Mouse (Mus musculus) embryonic facial prominence, embryonic 13.5 days (tissue): ENCODE data around the gene Thbs3. TPM values are rescaled to one million over a fixed set of nuclear protein-coding genes. Genes with fewer than 3 reads are reported as not detected.

Experiments
- ATAC-seq: fragments of 200-750 bp; cut with Nextera tagmentation; 2 replicates; pipeline ENCODE4 v1.8.0; 2017; ENCODE audit warnings: low read depth; ENCODE audit not compliant: insufficient number of reproducible peaks, insufficient read depth, low FRiP score, low TSS enrichment
- H3K27ac ChIP-seq: fragments of 300-500 bp; sonication (generic); 2 replicates; pipeline ENCODE4 v1.5.1; 2015; ENCODE audit warnings: moderate library complexity, mild to moderate bottlenecking, inconsistent platforms
- H3K27me3 ChIP-seq: fragments of 300-500 bp; sonication (generic); 2 replicates; pipeline ENCODE4 v1.6.1; 2015; ENCODE audit warnings: mild to moderate bottlenecking, inconsistent platforms
- H3K36me3 ChIP-seq: fragments of 300-500 bp; sonication (generic); 2 replicates; pipeline ENCODE4 v1.6.1; 2015; ENCODE audit warnings: mild to moderate bottlenecking, inconsistent platforms
- H3K4me1 ChIP-seq: fragments of 300-500 bp; sonication (generic); 2 replicates; pipeline ENCODE4 v1.6.1; 2015; ENCODE audit warnings: inconsistent platforms
- H3K4me2 ChIP-seq: fragments of 300-500 bp; sonication (generic); 2 replicates; pipeline ENCODE4 v1.6.1; 2015; ENCODE audit warnings: moderate library complexity, mild to moderate bottlenecking, inconsistent platforms
- H3K4me3 ChIP-seq: fragments of 300-500 bp; sonication (generic); 2 replicates; pipeline ENCODE4 v1.5.1; 2015; ENCODE audit warnings: mild to moderate bottlenecking, inconsistent platforms
- H3K9ac ChIP-seq: fragments of 300-500 bp; sonication (generic); 2 replicates; pipeline ENCODE4 v1.6.1; 2015; ENCODE audit warnings: mild to moderate bottlenecking, inconsistent platforms
- H3K9me3 ChIP-seq: fragments of 300-500 bp; sonication (generic); 2 replicates; pipeline ENCODE4 v1.6.1; 2016; ENCODE audit warnings: inconsistent platforms
- WGBS: fragments of 180-500 bp; shearing (Covaris S2); methylation state at CpG from one replicate; pipeline ENCODE4 v1.1.7; 2015; ENCODE audit warnings: mixed read lengths; 5-methylcytosine and 5-hydroxymethylcytosine counted together
- polyA plus RNA-seq: library from polyadenylated mRNA; unstranded; fragments of >200 nt; fragmentation: Nextera tagmentation; extraction: Ambion mirVana; gene quantifications from 2 replicates; pipeline ENCODE4 v1.2.1, GENCODE M21; 2015

Gene Thbs3
- polyA plus RNA-seq, 1 experiment from 2014 or later = 42.0 TPM

DNA sequence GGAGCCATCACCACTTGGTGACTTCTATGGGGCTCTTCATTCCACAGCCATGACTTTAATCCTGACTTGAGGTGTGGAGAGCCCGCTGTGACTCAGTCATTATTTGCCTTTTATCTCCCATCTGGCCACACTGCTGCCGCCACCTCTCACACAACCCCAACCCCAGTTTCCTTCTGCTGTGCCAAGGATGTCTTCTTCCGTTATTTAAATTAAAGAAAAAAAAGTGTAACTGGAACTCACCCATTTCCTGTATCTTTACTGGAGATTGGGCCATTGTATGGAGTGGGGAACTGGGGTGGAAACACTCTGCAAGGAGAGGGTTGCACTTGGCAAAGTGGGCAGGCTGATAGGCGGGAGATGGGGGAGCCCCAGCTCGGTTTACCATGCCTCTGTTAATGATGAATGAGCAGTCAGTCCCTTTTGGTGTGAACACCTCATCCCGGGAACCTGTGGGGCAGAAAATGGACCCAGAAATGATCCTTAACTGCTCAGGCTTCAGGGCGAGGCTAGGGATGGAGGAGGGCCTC is 32.4 kb upstream of the Thbs3 start:
- Histone ChIP-seq H3K4me3 (peak overlapping the region; percentile 69), H3K27ac (peak overlapping the region; percentile 87; the same call in 1 of the 2 replicates), H3K9me3 (no peaks in the 10 kb centered on the region), H3K4me1 (peaks cover 47% of the 10 kb centered on the region), H3K36me3 (peaks cover 52% of the 10 kb centered on the region), H3K27me3 (no peaks in the 10 kb centered on the region), H3K9ac (peak overlapping the region; percentile 88), H3K4me2 (peak overlapping the region; percentile 92)
- ATAC-seq = no peak
- WGBS = 48% methylated on average over 7 of the region's 7 CpGs

DNA sequence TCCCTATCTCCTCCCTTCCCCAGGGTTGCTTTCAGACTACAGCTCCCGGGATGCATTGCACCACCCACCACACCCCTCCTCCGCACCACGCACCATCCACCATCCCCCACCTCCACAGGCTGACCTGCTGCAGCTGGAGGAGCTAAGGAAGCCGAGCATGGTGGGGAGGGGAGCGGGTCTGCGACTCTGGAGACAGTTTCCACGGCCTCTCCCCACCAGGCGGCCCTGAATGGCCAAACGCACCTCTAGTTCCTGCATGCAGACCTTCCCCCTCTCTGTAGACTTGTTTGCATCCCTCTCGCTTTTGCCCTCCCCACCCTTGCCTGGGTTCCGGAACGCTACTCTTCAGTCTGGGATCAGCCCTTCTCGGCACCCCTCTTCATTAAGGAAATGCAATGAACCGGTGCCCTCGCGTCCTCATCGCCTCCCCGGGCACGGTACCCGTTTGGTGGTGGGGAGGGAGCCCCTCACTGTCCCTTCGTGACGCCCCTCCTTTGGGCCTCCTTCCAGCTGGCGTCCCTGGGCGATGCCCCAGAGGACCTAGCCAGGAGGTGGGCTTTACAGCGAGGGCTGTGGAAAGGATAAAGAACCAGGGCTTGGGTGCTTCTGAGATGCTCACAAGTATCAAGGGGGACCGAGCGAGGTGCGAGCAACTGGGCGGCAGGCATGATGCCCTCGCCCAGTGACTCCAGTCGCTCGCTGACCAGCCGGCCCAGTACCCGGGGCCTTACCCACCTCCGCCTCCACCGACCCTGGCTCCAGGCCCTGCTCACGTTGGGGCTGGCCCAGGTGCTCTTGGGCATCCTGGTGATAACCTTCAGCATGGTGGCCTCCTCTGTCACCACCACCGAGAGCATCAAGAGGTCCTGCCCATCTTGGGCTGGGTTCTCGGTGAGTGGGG is 31.7 kb upstream of the Thbs3 start, which contains the start of gene Fam189b:
Gene Fam189b, plus strand, starts transcription at position 86 of the 901 bp plus-strand sequence.
- peak within 1 kb of the TSS; percentile 92 for H3K4me2 ChIP-seq
- peak within 1 kb of the TSS; percentile 88 for H3K9ac ChIP-seq
- H3K9me3 ChIP-seq = no peaks in the 10 kb centered on the region
- no peaks in the 10 kb centered on the region for H3K27me3 ChIP-seq
- ATAC-seq = peak; percentile 87
- WGBS = 7% methylated on average over 39 of the region's 39 CpGs
- peaks cover 60% of the 10 kb centered on the region for H3K36me3 ChIP-seq
- H3K4me1 ChIP-seq = peaks cover 45% of the 10 kb centered on the region
- peak within 1 kb of the TSS; percentile 69 for H3K4me3 ChIP-seq
- peak within 1 kb of the TSS; percentile 87 for H3K27ac ChIP-seq

DNA sequence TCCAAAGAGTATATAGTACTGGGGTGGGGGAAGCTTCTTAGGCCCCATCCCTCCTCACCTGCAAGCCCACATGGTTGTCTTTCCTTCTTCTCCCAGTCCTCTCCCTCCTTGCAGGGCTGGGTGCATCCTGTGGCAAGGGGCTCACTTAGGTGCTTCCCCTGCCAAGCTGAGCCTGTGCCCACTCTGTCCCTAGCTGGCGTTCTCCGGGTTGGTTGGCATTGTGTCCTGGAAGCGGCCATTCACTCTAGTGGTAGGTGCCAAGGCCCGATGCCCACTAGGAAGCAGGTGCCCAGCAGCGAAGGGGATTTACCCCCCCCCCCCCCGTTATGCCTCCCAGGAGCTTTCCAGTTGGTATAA is 31.0 kb upstream of the Thbs3 start:
- peaks cover 65% of the 10 kb centered on the region for H3K36me3 ChIP-seq
- no peak overlapping the region for H3K27ac ChIP-seq
- peak overlapping the region; percentile 88 for H3K9ac ChIP-seq
- no peak for ATAC-seq
- H3K4me1 ChIP-seq = peaks cover 39% of the 10 kb centered on the region
- peak overlapping the region; percentile 69 for H3K4me3 ChIP-seq
- no peaks in the 10 kb centered on the region for H3K9me3 ChIP-seq
- no peaks in the 10 kb centered on the region for H3K27me3 ChIP-seq
- peak overlapping the region; percentile 92 for H3K4me2 ChIP-seq
- whole genome bisulfite sequencing = 80% methylated on average over 6 of the region's 6 CpGs

DNA sequence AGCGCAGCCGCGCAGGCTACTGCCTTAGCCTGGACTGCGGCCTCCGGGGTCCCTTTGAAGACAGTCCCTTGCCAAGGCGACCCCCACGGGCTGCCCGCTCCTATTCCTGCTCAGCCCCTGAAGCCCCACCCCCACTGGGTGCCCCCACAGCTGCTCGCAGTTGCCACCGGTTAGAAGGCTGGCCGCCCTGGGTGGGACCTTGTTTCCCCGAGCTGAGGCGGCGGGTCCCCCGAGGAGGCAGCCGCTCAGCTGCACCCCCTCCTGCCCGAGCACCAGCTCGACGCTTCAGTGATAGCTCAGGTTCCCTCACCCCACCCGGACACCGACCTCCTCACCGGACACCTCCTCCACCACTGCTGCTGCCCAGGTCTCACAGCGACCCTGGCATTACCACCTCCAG is 27.8 kb upstream of the Thbs3 start:
- 0 out of 2 replicates have a peak, but pooled peaks have one; percentile 3 for ATAC-seq

DNA sequence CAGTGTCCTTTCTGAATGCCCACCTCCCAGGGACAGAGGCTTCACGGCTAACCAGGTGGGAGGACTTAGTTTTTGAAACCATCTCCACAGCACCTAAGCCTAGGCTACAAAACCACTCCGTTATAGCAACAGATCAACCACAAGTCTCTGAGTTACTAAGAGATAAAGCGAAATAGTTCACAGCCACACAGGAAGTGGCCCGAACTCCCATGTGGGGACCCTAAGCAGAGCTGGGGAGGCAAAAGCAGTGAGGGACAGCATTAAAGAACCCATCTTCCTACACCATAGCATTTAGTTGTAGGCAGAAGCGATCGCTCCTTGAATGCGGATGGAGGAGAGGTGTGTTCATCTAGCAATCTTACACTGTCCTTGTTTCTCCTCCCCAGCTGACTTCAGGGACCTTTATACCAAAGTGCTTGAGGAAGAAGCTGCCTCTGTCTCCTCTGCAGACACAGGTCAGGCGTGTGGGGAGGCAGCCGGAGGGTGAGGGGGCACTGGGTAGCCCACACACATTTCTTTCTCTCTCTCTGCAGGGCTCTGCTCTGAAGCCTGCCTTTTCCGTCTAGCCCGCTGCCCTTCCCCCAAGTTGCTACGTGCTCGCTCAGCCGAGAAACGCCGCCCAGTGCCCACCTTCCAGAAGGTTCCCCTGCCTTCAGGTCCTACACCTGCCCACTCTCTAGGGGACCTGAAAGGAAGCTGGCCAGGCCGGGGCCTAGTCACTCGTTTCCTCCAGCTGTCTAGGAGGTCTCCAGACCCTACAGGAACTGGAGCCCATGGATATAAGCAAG is 27.1 kb upstream of the Thbs3 start:
- H3K36me3 ChIP-seq = peaks cover 33% of the 10 kb centered on the region
- no peak overlapping the region for H3K27ac ChIP-seq
- H3K4me2 ChIP-seq = no peak overlapping the region
- ATAC-seq = no peak
- no peaks in the 10 kb centered on the region for H3K27me3 ChIP-seq
- 66% methylated on average over 18 of the region's 18 CpGs for WGBS
- no peak overlapping the region for H3K9ac ChIP-seq
- no peaks in the 10 kb centered on the region for H3K9me3 ChIP-seq
- H3K4me3 ChIP-seq = no peak overlapping the region
- peaks cover 27% of the 10 kb centered on the region for H3K4me1 ChIP-seq

More for the DNA sequence above, 27.8 kb upstream of the Thbs3 start:
- Histone ChIP-seq H3K9me3 (no peaks in the 10 kb centered on the region), H3K27me3 (no peaks in the 10 kb centered on the region), H3K4me3 (no peak overlapping the region), H3K4me1 (peaks cover 32% of the 10 kb centered on the region), H3K27ac (no peak overlapping the region), H3K4me2 (no peak overlapping the region), H3K36me3 (peaks cover 39% of the 10 kb centered on the region), H3K9ac (no peak overlapping the region)
- 39% methylated on average over 23 of the region's 23 CpGs for WGBS

DNA sequence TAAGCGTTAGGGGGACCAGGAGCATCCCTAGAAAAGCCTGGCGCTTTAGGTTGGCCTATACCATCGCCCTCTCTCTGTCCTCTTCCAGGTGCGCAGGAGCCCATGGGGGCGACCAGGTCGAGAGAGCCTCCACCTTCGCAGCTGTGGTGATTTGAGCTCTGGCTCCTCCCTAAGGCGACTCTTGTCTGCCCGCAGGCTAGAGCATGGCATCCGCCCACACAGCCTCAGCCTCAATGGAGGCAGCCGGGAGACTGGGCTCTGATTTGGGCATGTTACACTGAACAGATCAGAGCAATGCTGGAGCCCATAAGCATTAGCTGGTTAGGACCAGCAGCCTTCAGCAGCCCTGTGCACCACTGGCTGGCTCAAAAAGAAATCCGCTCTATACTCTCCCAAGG is 26.5 kb upstream of the Thbs3 start:
- WGBS = 56% methylated on average over 12 of the region's 12 CpGs

DNA sequence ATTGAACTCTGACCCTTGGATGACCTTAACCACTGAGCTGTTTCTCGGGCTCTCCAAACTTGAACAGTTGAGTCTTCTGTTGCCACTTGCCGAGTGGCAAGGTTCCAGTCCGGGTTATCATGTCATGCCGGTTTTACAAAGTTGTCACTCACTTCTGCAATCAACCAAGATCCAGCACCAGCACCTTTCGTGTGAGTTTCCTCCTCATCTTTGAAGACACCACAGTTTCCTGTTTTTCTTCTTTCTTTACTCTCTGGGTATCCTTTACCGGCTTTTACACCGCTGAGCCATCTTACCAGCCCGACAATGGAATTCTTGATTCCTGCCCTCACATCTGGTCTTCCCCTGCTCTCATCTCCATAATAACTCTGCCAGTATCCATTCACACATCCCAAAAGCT is 24.5 kb upstream of the Thbs3 start:
- ATAC-seq = no peak
- Histone ChIP-seq H3K4me3 (no peak overlapping the region), H3K27me3 (no peaks in the 10 kb centered on the region), H3K36me3 (peaks cover 33% of the 10 kb centered on the region), H3K9me3 (no peaks in the 10 kb centered on the region), H3K4me1 (peaks cover 6% of the 10 kb centered on the region), H3K4me2 (no peak overlapping the region), H3K27ac (no peak overlapping the region), H3K9ac (no peak overlapping the region)
- 81% methylated on average over 8 of the region's 8 CpGs for WGBS

More for the DNA sequence above, 26.5 kb upstream of the Thbs3 start:
- H3K27me3 ChIP-seq = no peaks in the 10 kb centered on the region
- peaks cover 33% of the 10 kb centered on the region for H3K36me3 ChIP-seq
- no peak for ATAC-seq
- no peak overlapping the region for H3K4me2 ChIP-seq
- H3K4me1 ChIP-seq = peaks cover 26% of the 10 kb centered on the region
- no peak overlapping the region for H3K27ac ChIP-seq
- no peak overlapping the region for H3K4me3 ChIP-seq
- no peak overlapping the region for H3K9ac ChIP-seq
- H3K9me3 ChIP-seq = no peaks in the 10 kb centered on the region

DNA sequence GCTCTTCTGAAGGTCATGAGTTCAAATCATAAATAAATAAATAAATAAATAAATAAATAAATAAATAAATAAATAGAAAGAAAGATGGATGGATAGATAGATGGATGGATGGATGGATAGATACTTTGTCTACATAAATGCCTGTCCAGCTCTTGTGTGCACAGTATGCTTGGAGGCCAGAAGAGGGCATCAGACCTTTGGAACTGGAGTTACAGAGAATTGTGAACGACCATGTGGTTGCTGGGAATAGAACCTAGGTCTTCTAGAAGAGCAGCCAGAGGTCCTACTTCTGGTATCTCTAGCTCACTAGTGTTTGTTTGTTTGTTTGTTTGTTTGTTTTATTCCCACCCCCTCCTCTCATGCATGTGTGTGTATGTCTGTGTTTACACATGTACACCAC is 21.6 kb upstream of the Thbs3 start:
- Histone ChIP-seq H3K4me2 (no peak overlapping the region), H3K4me3 (no peak overlapping the region), H3K9ac (no peak overlapping the region), H3K27me3 (no peaks in the 10 kb centered on the region), H3K27ac (no peak overlapping the region), H3K9me3 (no peaks in the 10 kb centered on the region), H3K4me1 (peaks cover 6% of the 10 kb centered on the region), H3K36me3 (peaks cover 13% of the 10 kb centered on the region)
- WGBS = 57% methylated on average over 1 of the region's 1 CpGs
- ATAC-seq = no peak

DNA sequence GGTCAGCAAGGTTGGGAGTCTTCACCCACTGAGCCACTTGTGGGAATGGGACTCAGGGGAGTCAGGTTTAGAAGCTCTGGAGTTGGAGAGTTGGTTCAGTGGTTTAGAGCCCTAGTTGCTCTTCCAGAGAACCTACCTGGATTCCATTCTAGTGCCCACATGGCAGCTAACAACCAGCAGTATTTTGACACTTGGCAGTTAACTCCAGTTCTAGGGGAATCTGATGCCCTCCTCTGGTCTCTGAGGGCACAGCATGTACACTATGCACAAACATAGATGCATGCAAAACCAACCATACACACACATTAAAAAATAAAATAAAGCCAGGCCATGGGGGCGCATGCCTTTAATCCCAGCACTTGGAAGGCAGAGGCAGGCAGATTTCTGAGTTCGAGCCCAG is 21.1 kb upstream of the Thbs3 start:
- no peak for ATAC-seq
- H3K36me3 ChIP-seq = peaks cover 8% of the 10 kb centered on the region
- 88% methylated on average over 2 of the region's 2 CpGs for WGBS

DNA sequence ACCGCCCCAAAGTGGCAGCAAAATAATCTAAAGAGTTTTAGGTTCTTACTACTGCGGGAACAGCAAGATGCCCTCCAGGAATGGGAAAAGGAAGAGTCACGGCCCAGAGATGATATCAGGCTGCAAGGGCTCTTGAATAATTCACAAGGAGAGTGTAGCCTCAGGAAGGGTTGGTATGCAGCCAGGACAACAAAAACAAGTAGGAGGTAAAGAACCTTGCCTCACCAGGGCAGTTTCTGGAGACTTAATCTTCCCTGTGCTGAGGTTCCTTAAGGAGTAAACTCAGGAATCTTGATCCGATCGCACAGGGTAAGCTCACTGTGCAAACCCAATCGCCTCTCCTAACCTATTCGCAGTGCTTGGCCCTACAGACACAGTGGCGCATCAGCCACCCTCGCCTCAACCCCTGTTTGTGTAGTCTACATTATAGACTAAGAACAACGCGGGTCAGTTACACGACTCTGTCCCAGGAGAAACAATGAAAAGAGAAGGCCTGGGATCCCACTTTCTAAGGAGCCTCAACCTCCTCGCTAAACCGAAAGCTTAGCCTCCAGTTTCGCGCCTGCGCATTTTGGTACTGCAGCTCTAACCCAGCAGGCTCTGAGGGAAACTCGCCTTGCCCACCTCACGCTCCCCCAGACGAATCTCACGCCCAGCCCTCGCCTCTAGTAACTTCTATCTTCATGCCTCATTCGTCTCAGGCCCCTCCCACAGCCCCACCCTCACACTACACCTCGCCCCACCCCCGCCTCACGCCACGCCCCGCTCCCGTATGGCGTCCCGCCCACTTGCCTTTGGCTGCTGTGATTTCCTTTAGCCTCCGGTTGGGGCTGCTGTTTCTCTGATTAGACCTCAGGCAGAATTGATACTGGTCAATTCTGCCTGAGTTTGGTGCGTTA is 18.8 kb upstream of the Thbs3 start:
- Histone ChIP-seq H3K4me2 (peak overlapping the region; percentile 61), H3K4me3 (peak overlapping the region; percentile 44), H3K4me1 (peaks cover 6% of the 10 kb centered on the region), H3K9ac (peak overlapping the region; percentile 68), H3K9me3 (no peaks in the 10 kb centered on the region), H3K27ac (peak overlapping the region; percentile 84), H3K27me3 (no peaks in the 10 kb centered on the region), H3K36me3 (no peaks in the 10 kb centered on the region)
- 6% methylated on average over 33 of the region's 33 CpGs for WGBS
- ATAC-seq = peak; percentile 95

More for the DNA sequence above, 21.1 kb upstream of the Thbs3 start:
- H3K4me2 ChIP-seq = no peak overlapping the region
- H3K27me3 ChIP-seq = no peaks in the 10 kb centered on the region
- H3K4me1 ChIP-seq = peaks cover 6% of the 10 kb centered on the region
- H3K9ac ChIP-seq = no peak overlapping the region
- no peak overlapping the region for H3K27ac ChIP-seq
- no peaks in the 10 kb centered on the region for H3K9me3 ChIP-seq
- no peak overlapping the region for H3K4me3 ChIP-seq

DNA sequence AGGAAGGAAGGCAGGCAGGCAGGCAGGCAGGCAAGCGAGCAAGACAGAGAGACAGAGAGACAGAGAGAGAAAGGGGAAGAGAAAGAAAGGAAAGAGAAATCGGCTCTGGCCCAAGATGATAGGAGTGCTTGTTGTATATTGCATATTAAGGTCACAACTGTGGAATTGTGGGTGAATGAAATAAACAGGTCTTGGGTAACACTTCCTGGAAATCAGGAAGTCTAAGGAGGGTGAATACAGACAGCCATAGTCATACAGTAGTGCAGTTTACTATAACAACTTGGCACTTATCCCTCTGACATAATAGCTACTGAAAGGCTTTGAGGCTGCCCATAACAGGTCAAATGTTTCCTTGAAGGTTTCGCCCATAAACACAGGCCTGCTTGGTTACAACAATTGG is 15.1 kb upstream of the Thbs3 start:
- no peak overlapping the region for H3K4me3 ChIP-seq

More for the DNA sequence above, 15.1 kb upstream of the Thbs3 start:
- H3K9ac ChIP-seq = no peak overlapping the region
- peaks cover 5% of the 10 kb centered on the region; the same call in 1 of the 2 replicates for H3K36me3 ChIP-seq
- H3K27me3 ChIP-seq = no peaks in the 10 kb centered on the region
- ATAC-seq = no peak
- peaks cover 11% of the 10 kb centered on the region for H3K4me1 ChIP-seq
- no peak overlapping the region for H3K27ac ChIP-seq
- WGBS = 72% methylated on average over 3 of the region's 3 CpGs
- H3K9me3 ChIP-seq = no peaks in the 10 kb centered on the region
- no peak overlapping the region for H3K4me2 ChIP-seq
